Comparison of ENCODE assay signal across 28 mouse cellular contexts in genomic region chr1:12010607-12011006, GRCm38 (mm10).
A peak's percentile ranks its signal among the peaks of the same experiment; 100 is the strongest.
DNase-seq lines count a peak whose midpoint lies in the region; ATAC-seq lines count a peak whose summit lies in the region.
"Had no signal": no experiment of that assay in that cellular context is flagged by ENCODE, and none has a peak within 500 bp of the region (broad histone marks: within the 10 kb centered on the region; RNA-seq: fewer than 3 reads in every experiment).

No protein-coding gene starts in this region.

- no peak overlapping the region for H3K4me2 ChIP-seq in hindbrain, embryonic 12.5 days (replicated peaks)
- H3K4me2 ChIP-seq: heart, embryonic 13.5 days; kidney, embryonic 15.5 days; limb, embryonic 15.5 days; lung, embryonic 14.5 days; midbrain, embryonic 13.5 days; neural tube, embryonic 12.5 days had no signal

- no peak for ATAC-seq in erythroblast, adult 5-6 weeks (replicated peaks; ENCODE audit: low FRiP score, poor library complexity, severe bottlenecking)
- no peak for ATAC-seq in hindbrain, embryonic 12.5 days (ENCODE audit: low FRiP score)
- ATAC-seq: intestine, postnatal 0 days; midbrain, embryonic 13.5 days; Patski had no signal

- H3K9me3 ChIP-seq in hindbrain, embryonic 12.5 days (replicated peaks): no peaks in the 10 kb centered on the region
- H3K9me3 ChIP-seq: heart, embryonic 13.5 days; kidney, embryonic 15.5 days; limb, embryonic 15.5 days; megakaryocyte, embryonic 14.5 days; midbrain, embryonic 13.5 days; neural tube, embryonic 12.5 days had no signal

- no peaks in the 10 kb centered on the region for H3K27me3 ChIP-seq in hindbrain, embryonic 12.5 days
- H3K27me3 ChIP-seq: heart, embryonic 13.5 days; kidney, embryonic 15.5 days; limb, embryonic 15.5 days; megakaryocyte, embryonic 14.5 days; midbrain, embryonic 13.5 days; neural tube, embryonic 12.5 days; Patski had no signal

- 89% methylated on average over 1 of the region's 1 CpGs for WGBS in hindbrain, embryonic 12.5 days

- peak; percentile 14 for DNase-seq in layer of hippocampus, adult 9-11 months
- no peak for DNase-seq in layer of hippocampus, postnatal 14 days (ENCODE audit: low spot score in 2 of 2)
- peak; percentile 81 for DNase-seq in brain, adult 2 months (ENCODE audit: low read depth, low spot score)
- peak; percentile 25 to 40 for DNase-seq in left cerebral cortex, adult 18-20 months (ENCODE audit: low spot score in 2 of 2)
- peak; percentile 14 for DNase-seq in right cerebral cortex, postnatal 25 days
- DNase-seq: adrenal gland, postnatal 36 days; cerebellum, adult 11 months; cerebellum, adult 9-11 months; gastrocnemius, postnatal 36 days; heart, adult 2 months; heart, postnatal 14 days; kidney, postnatal 4 days; lung, embryonic 14.5 days; lung, postnatal 36 days; retina, postnatal 1 day; thymus, adult 18-20 months; thymus, postnatal 36 days had no signal

- H3K9ac ChIP-seq in hindbrain, embryonic 12.5 days: no peak overlapping the region
- H3K9ac ChIP-seq: heart, embryonic 13.5 days; kidney, embryonic 15.5 days; limb, embryonic 15.5 days; liver, embryonic 14.5 days; lung, embryonic 14.5 days; midbrain, embryonic 13.5 days; neural tube, embryonic 12.5 days had no signal

- H3K4me3 ChIP-seq in hindbrain, embryonic 12.5 days: no peak overlapping the region
- H3K4me3 ChIP-seq: heart, adult 2 months; heart, embryonic 13.5 days; kidney, embryonic 15.5 days; limb, embryonic 15.5 days; megakaryocyte, embryonic 14.5 days; midbrain, embryonic 13.5 days; neural tube, embryonic 12.5 days had no signal

- H3K4me1 ChIP-seq in hindbrain, embryonic 12.5 days: no peaks in the 10 kb centered on the region
- H3K4me1 ChIP-seq: heart, embryonic 13.5 days; kidney, embryonic 15.5 days; limb, embryonic 15.5 days; megakaryocyte, embryonic 14.5 days; midbrain, embryonic 13.5 days; neural tube, embryonic 12.5 days had no signal

- no peaks in the 10 kb centered on the region for H3K36me3 ChIP-seq in hindbrain, embryonic 12.5 days
- H3K36me3 ChIP-seq: heart, embryonic 13.5 days; kidney, embryonic 15.5 days; limb, embryonic 15.5 days; midbrain, embryonic 13.5 days; neural tube, embryonic 12.5 days had no signal

- no peak overlapping the region for H3K27ac ChIP-seq in hindbrain, embryonic 12.5 days
- H3K27ac ChIP-seq: heart, adult 2 months; kidney, embryonic 15.5 days; limb, embryonic 15.5 days; liver, embryonic 14.5 days; midbrain, embryonic 13.5 days; neural tube, embryonic 12.5 days had no signal

Comparison
In these comparisons a context has a peak if more than half of its experiments do, and no peak if none do; other contexts are left out.
1. DNase-seq: peak in layer of hippocampus, adult 9-11 months (single experiment), brain, adult 2 months (single experiment), left cerebral cortex, adult 18-20 months (2 of 2) and right cerebral cortex, postnatal 25 days (single experiment); none in layer of hippocampus, postnatal 14 days (0 of 2).